Mouse (Mus musculus) spleen, adult 2 months (tissue): ENCODE data around the gene Gas2.

Source experiments
- CTCF ChIP-seq: fragments of 200-500 bp; IDR thresholded peaks from 2 replicates; pipeline ENCODE4 v1.5.1; 2011; ENCODE audit warnings: mild to moderate bottlenecking, inconsistent platforms; ENCODE audit not compliant: insufficient read depth, insufficient read length, insufficient replicate concordance; ENCODE audit errors: extremely low read depth
- POLR2A ChIP-seq: fragments of 200-500 bp; IDR thresholded peaks from 2 replicates; pipeline ENCODE4 v1.6.1; 2011; ENCODE audit warnings: low read depth, low read length, inconsistent platforms

DNA sequence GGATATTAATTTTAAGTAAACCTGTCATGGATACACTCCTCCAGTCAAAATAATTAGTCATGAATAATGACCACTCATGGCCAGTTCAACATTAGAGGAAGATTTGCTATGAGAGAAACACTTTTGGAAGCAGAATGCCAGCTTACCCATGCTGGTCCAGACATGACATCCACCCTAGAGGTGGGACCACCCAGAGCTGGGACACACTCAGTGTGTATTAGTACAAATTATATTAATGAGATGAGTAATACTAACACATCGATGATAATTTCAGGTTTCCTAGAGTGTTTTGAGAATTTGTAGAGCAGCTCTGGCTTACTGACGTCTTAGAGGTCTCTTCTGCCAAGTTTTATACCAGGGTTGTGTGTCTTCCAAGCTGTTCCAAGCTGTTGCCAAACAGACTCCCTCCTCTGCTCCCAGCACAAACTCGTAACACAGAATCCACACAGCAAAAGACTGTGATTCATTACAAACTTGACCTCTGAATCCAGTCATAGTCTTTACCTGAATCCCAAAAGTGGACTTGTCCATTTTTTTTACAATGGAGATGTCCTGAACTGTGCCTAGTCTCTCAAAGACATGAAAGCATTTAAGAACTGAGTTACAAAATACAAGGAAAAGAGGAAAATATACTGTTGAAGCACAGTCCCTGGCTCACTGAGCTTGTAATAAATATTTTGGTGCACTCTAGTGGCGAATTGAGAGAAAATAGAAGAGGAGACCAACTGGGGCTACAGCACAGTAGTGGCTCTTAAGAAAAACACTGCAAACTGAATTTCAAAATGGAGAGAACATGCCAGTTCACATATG is 46.1 kb upstream of the Gas2 start:
- TF ChIP-seq CTCF (no peak), POLR2A (no peak)
